Mouse (Mus musculus) gastrocnemius, postnatal 25 days (tissue): ENCODE measurements around the gene Otoa. TPM values are rescaled to one million over a fixed set of nuclear protein-coding genes. Genes with fewer than 3 reads are reported as not detected.

Source experiments
- total RNA-seq, 2 experiments: library from RNA; stranded (reverse); gene quantifications; 1 replicate in 1 of 2; 2 replicates in 1 of 2; pipeline ENCODE4 v1.2.3; 2021

Gene Otoa
- total RNA-seq, 2 experiments from 2014 or later, result 0.13 to 0.33 TPM

Other genes starting within 250 kb of the Otoa start
- gene Eef2k, start 238.8 kb upstream of the Otoa start, total RNA-seq, result 10 to 100 TPM; 39.3 to 56.2 TPM
- gene Polr3e, start 163.9 kb upstream of the Otoa start, total RNA-seq, result 10 to 100 TPM in 1 of 2 experiments, 1 to 10 TPM in 1; 9.0 to 11.0 TPM
- gene Cdr2, start 99.3 kb upstream of the Otoa start, total RNA-seq, result 1 to 10 TPM; 4.4 to 5.0 TPM
- gene Mfsd13b, start 99.1 kb upstream of the Otoa start, total RNA-seq, result not detected
- gene Mettl9, start 47.2 kb upstream of the Otoa start, total RNA-seq, result 10 to 100 TPM; 20.1 to 21.4 TPM
- under 1 TPM; 0.28 to 0.43 TPM for gene Igsf6, start 7.1 kb upstream of the Otoa start, total RNA-seq